Mouse (Mus musculus) neural tube, embryonic 10.5 days (tissue): ENCODE results near the gene Get4.

Experiments used
- DNase-seq: peaks from one replicate; pipeline ENCODE4 v3.0.0-alpha.2; 2017; ENCODE audit warnings: low spot score; ENCODE audit errors: extremely low spot score

Gene Get4

GRCm38 (mm10) chr5:139316982-139317675, 65.0 kb downstream of the Get4 start:
- no peak for DNase-seq

- no peak for DNase-seq
Measured at GRCm38 (mm10) chr5:139317751-139318504, 65.8 kb downstream of the Get4 start.
